Mouse (Mus musculus) thymus, postnatal 36 days (tissue): Measurements from ENCODE around the gene Golga1.

Experiments
- DNase-seq, 2 experiments: peaks; one replicate each; pipeline ENCODE4 v3.0.0; 2022; ENCODE audit warnings: mixed read lengths in 2 of 2

The Golga1 gene

GRCm38 (mm10) chr2:38973223-38973622 lies 92.1 kb downstream of the Golga1 start:
- DNase-seq: no peak

- no peak for DNase-seq
Observed at GRCm38 (mm10) chr2:38970057-38970456, 95.3 kb downstream of the Golga1 start.

GRCm38 (mm10) chr2:38969650-38970049 lies 95.7 kb downstream of the Golga1 start:
- DNase-seq: no peak
